Mouse (Mus musculus) bone marrow macrophage, adult 2 months (primary cell): Measurements from ENCODE around the gene Ogdhl. TPM values are rescaled to one million over a fixed set of nuclear protein-coding genes. Genes with fewer than 3 reads are reported as not detected.
A peak's percentile ranks its signal among the peaks of the same experiment; 100 is the strongest.

Experiments used
- H3K27ac ChIP-seq: 2 replicates; pipeline ENCODE4 v1.5.1; 2012; ENCODE audit warnings: low read depth, low read length; ENCODE audit not compliant: insufficient read depth
- H3K4me1 ChIP-seq: 2 replicates; pipeline ENCODE4 v1.6.1; 2012; ENCODE audit warnings: low read length; ENCODE audit not compliant: control insufficient read depth, insufficient read depth
- H3K4me3 ChIP-seq: 2 replicates; pipeline ENCODE4 v1.5.1; 2012; ENCODE audit warnings: mild to moderate bottlenecking, low read length, moderate library complexity; ENCODE audit not compliant: insufficient read depth
- CTCF ChIP-seq: IDR thresholded peaks from 2 replicates; pipeline ENCODE4 v1.5.1; 2012; ENCODE audit warnings: low read depth, mild to moderate bottlenecking, low read length, moderate library complexity
- POLR2A ChIP-seq: IDR thresholded peaks from 2 replicates; pipeline ENCODE4 v1.6.1; 2012; ENCODE audit warnings: mild to moderate bottlenecking, low read depth, low read length, borderline replicate concordance
- polyA plus RNA-seq: library from polyadenylated mRNA; stranded (reverse); fragments of >200 nt; gene quantifications from 2 replicates; pipeline ENCODE4 v1.2.4, GENCODE M21; 2012; ENCODE audit not compliant: missing spikeins, insufficient read depth, insufficient read length

The Ogdhl gene
- not detected in 2 replicates for polyA plus RNA-seq

- peak within 1 kb of the TSS; percentile 74 for H3K4me3 ChIP-seq
- H3K4me1 ChIP-seq: 0 out of 2 replicates have a peak, but pooled peaks cover 2% of the 10 kb centered on the region
- H3K27ac ChIP-seq: no peak within 1 kb of the TSS
- TF ChIP-seq POLR2A (no peak), CTCF (no peak)
These were observed at the start of gene Ogdhl for GRCm38 (mm10) chr14:32321732-32322685. Ogdhl (plus strand) TSS chr14:32322019.

DNA sequence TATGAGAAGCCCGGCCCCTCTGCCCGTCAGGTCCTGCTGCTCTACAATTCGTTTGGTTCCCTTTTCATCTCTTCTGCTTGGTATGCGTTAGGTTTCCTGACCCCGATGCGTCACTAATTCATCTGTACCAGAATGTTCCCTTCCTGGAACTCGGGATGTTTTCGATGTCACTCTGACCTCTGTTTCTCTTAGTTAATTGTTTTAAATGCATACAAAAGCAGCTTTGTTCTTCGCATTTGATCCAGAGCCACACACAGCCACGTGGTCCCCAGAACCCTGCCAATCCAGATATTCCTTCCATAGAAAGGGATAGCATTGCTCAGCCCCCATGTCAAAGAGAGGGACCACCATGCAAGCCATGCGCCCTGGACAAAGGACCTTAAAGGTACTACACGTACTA, 20.2 kb upstream of the Ogdhl start:
- Histone ChIP-seq H3K27ac (no peak overlapping the region), H3K4me1 (no peaks in the 10 kb centered on the region), H3K4me3 (no peak overlapping the region)
- no peak for TF ChIP-seq POLR2A
- TF ChIP-seq CTCF: no peak

- no peak overlapping the region for H3K4me3 ChIP-seq
These were observed 19.4 kb upstream of the Ogdhl start for GRCm38 (mm10) chr14:32302423-32302822.

DNA sequence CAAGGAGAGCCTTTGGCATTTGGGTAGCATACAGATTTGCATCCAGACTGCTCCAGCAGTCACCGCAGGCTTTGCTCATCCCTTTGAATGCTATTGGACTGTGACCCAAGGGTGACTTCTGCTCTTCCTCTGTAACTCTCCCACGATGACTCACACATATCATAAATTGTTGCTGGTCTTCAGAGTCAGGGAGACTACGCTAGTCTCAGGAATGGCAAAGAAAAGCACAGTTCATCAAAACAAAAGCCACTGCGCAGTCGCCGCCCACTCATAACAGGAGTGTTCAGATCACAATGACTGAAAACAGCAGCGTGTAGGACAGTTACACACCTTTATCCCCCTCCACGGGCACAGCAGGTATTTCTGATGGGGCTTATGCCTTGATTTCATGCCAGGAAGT, 16.9 kb upstream of the Ogdhl start:
- Histone ChIP-seq H3K4me3 (no peak overlapping the region), H3K4me1 (no peaks in the 10 kb centered on the region), H3K27ac (no peak overlapping the region)
- TF ChIP-seq CTCF: no peak
- TF ChIP-seq POLR2A: no peak

More at GRCm38 (mm10) chr14:32302423-32302822, 19.4 kb upstream of the Ogdhl start:
- H3K27ac ChIP-seq: no peak overlapping the region
- TF ChIP-seq CTCF (no peak), POLR2A (no peak)
- no peaks in the 10 kb centered on the region for H3K4me1 ChIP-seq

- no peak for TF ChIP-seq POLR2A
- TF ChIP-seq CTCF: peak; percentile 37; the same call in 1 of the 2 replicates
- Histone ChIP-seq H3K27ac (no peak overlapping the region), H3K4me1 (no peaks in the 10 kb centered on the region), H3K4me3 (no peak overlapping the region)
These were observed 11.9 kb upstream of the Ogdhl start for GRCm38 (mm10) chr14:32309876-32310275.

DNA sequence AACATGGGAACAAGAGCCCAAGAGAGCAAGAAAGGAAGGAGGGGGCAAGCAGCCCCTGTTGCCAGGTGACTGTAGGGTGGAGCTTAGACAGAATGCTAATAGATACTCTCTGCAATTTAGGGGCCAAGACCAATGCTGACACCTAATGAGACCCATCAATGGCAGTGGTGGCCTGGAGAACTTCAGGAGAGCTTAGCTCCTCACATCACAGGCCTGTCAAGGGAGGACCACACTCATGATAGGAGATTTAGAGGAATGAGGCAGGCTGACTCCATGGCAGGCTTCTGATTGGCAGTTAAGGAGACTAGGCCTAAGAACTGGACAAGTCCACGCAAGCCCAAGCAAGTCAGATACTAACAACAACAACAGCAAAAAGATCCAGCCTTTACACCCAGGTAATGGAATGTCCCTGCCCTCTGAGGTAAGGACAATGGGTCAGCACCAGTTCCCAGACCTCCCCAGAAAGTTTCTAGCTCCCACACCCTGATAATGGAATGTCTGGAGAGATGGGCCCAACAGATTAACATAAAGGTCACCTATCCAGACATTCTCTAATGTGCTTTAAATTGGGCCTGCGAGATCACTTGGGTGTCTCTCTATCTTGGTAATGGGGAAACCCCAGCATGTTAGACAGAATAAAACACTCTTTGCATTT, 10.3 kb upstream of the Ogdhl start:
- Histone ChIP-seq H3K27ac (no peak overlapping the region), H3K4me3 (no peak overlapping the region), H3K4me1 (no peaks in the 10 kb centered on the region)
- no peak for TF ChIP-seq POLR2A
- no peak for TF ChIP-seq CTCF

DNA sequence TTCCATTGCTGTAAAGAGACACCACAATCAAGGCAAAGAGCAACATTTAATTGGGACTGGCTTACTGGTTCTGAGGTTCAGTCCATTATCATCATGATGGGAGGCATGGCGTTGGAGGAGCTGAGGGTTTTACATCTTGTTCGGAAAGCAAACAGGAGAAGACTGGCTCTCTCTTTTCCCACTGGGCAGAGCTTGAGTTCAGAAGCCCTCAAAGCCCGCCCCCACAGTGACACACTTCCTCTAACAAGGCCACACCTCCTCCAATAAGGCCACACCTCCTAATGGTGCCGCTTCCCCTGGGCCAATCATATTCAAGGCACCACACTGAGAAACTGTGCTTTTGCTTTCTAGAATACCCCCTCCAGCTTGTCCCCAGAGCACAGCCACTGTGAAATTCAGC, 4.0 kb upstream of the Ogdhl start:
- Histone ChIP-seq H3K4me3 (no peak overlapping the region), H3K27ac (no peak overlapping the region), H3K4me1 (0 out of 2 replicates have a peak, but pooled peaks cover 2% of the 10 kb centered on the region)
- TF ChIP-seq CTCF (no peak), POLR2A (no peak)

DNA sequence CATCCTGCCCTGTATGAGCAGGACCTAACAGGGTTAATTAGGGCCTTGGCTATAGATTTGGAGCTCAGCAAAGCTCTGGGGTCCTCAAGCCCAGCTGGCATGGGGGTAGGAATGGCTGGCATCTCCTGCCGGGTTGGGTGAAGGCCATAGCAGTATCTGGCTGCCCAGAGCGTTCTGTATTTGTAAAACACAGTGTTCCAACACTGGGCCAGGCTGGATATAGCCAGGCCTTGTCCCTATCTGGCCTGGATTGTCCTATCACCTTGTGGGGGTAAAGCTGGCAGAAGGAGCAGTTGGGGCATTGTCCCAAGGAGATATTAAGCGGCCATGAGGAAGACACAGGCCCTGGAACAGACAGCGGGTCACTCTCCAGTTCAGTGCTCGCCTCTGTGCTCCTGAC, 1.4 kb downstream of the Ogdhl start:
- no peak overlapping the region for H3K4me3 ChIP-seq
- 0 out of 2 replicates have a peak, but pooled peaks cover 2% of the 10 kb centered on the region for H3K4me1 ChIP-seq
- H3K27ac ChIP-seq: no peak overlapping the region
- TF ChIP-seq CTCF (no peak), POLR2A (no peak)

- no peak for TF ChIP-seq POLR2A
- no peak for TF ChIP-seq CTCF
- Histone ChIP-seq H3K4me1 (0 out of 2 replicates have a peak, but pooled peaks cover under 1% of the 10 kb centered on the region), H3K4me3 (no peak overlapping the region), H3K27ac (no peak overlapping the region)
These were observed 5.5 kb downstream of the Ogdhl start for GRCm38 (mm10) chr14:32327366-32327765.
